In the genomic region with DNA sequence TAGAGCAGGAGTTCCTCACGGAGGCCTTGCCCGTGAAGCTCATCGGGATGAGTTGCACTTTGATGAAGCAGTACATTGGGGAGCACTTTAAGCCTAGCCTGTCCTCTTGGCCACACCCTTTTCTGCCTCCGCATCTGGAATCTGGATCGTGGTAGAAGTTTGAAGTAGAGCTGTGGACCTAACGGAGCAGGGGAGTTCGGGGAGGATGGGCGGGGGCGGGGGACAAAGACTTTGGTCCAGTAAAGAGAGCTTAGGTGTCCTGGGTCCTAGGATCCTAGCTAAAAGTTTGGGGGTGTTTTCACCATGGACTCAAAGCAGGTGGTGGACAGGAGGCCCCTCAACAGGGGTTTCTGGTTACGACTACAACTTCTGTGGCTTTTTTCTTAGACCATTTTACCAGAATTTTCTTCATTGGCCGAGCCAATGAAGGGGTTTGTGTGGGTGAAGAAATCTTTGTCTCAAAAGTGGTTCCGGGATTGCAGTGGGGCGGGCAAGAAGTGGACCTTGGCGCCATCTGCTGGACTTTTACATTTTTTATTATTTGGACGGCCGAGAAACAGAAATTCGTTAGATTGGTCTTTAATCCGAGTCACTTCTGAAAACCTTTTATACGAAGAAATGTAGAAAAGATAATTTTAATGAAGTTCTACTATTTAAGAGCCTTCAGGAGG, we compare ENCODE assay signal across 8 mouse cellular contexts.
A peak's percentile ranks its signal among the peaks of the same experiment; 100 is the strongest.
DNase-seq lines count a peak whose midpoint lies in the region; ATAC-seq and TF ChIP-seq lines count a peak whose summit lies in the region.
"Not testable (repeated sequence)": the region's sequence is repeated elsewhere in the genome, so short reads cannot be mapped to it uniquely, and the experiment has no call there.

No protein-coding gene starts in this region.

- peak; percentile 38; the same call in 1 of the 2 replicates for ATAC-seq in frontal cortex, adult (ENCODE audit: low TSS enrichment)
- ATAC-seq in hindbrain, embryonic 13.5 days (ENCODE audit: low FRiP score), result peak; percentile 71
- ATAC-seq in neural tube, embryonic 11.5 days (ENCODE audit: insufficient read depth, low FRiP score, low TSS enrichment), result peak; percentile 70; the same call in 1 of the 2 replicates
- peak; percentile 60 for ATAC-seq in stomach, postnatal 0 days (ENCODE audit: low FRiP score, low TSS enrichment)

- WGBS in hindbrain, embryonic 13.5 days, result 15% methylated on average over 19 of the region's 19 CpGs
- WGBS in neural tube, embryonic 11.5 days, result 13% methylated on average over 18 of the region's 19 CpGs
- 9% methylated on average over 19 of the region's 19 CpGs for WGBS in stomach, postnatal 0 days

- not testable (repeated sequence) for H3K9ac ChIP-seq in hindbrain, embryonic 13.5 days; neural tube, embryonic 11.5 days (ENCODE audit: low read length)
- 0 out of 2 replicates have a peak overlapping the region, but pooled peaks have one; percentile 45 for H3K9ac ChIP-seq in stomach, postnatal 0 days (ENCODE audit: low read length)

- TF ChIP-seq EP300 in stomach, postnatal 0 days (optimal IDR thresholded peaks at IDR 0.05), result not testable (repeated sequence)

- not testable (repeated sequence) for H3K4me1 ChIP-seq in hindbrain, embryonic 13.5 days (replicated peaks); neural tube, embryonic 11.5 days (ENCODE audit: control insufficient read depth, insufficient read depth, low read length); stomach, postnatal 0 days (replicated peaks; ENCODE audit: control insufficient read depth, insufficient read depth)

- H3K27me3 ChIP-seq in hindbrain, embryonic 13.5 days; neural tube, embryonic 11.5 days (ENCODE audit: control insufficient read depth, insufficient read depth, low read length); stomach, postnatal 0 days (ENCODE audit: control insufficient read depth, insufficient read depth, low read length): not testable (repeated sequence)

- peak overlapping the region; percentile 41 for H3K4me2 ChIP-seq in hindbrain, embryonic 13.5 days
- peak overlapping the region; percentile 19; the same call in 1 of the 2 replicates for H3K4me2 ChIP-seq in neural tube, embryonic 11.5 days (ENCODE audit: low read depth)
- H3K4me2 ChIP-seq in stomach, postnatal 0 days (replicated peaks; ENCODE audit: low read depth), result peak overlapping the region; percentile 51

- peak; percentile 70 for TF ChIP-seq CTCF in stomach, postnatal 0 days (IDR thresholded peaks at IDR 0.05; ENCODE audit: low read depth)

- H3K27ac ChIP-seq in hindbrain, embryonic 13.5 days; neural tube, embryonic 11.5 days (ENCODE audit: low read depth, low read length); stomach, postnatal 0 days (replicated peaks): not testable (repeated sequence)

- not testable (repeated sequence) for H3K36me3 ChIP-seq in hindbrain, embryonic 13.5 days; neural tube, embryonic 11.5 days (ENCODE audit: control insufficient read depth, insufficient read depth, low read length); stomach, postnatal 0 days (ENCODE audit: control insufficient read depth, insufficient read depth, low read length)

- not testable (repeated sequence) for H3K9me3 ChIP-seq in hindbrain, embryonic 13.5 days; neural tube, embryonic 11.5 days (ENCODE audit: control insufficient read depth, low read length); stomach, postnatal 0 days (ENCODE audit: control insufficient read depth, low read length)

- peak; percentile 80 for DNase-seq in NIH3T3 (ENCODE audit: low read depth)
- peak; percentile 46 for DNase-seq in cerebellum, adult 8-10 months
- peak; percentile 8 for DNase-seq in layer of hippocampus, adult 9-11 months
- peak; percentile 44 to 58 for DNase-seq in lung, adult 18-20 months
- DNase-seq in neural tube, embryonic 11.5 days (ENCODE audit: low spot score), result peak; percentile 44
- peak; percentile 56 for DNase-seq in stomach, postnatal 0 days (ENCODE audit: low spot score)

- H3K4me3 ChIP-seq in hindbrain, embryonic 13.5 days; neural tube, embryonic 11.5 days (ENCODE audit: low read depth, low read length): not testable (repeated sequence)
- peak overlapping the region; percentile 22; the same call in 1 of the 2 replicates for H3K4me3 ChIP-seq in stomach, postnatal 0 days (ENCODE audit: low read depth, low read length)

Comparison
In these comparisons a context has a peak if more than half of its experiments do, and no peak if none do; other contexts are left out.
1. DNase-seq: peak in every context shown above with its lines; median percentile 80 in NIH3T3; 56 in stomach, postnatal 0 days; 51 in lung, adult 18-20 months; 46 in cerebellum, adult 8-10 months; 44 in neural tube, embryonic 11.5 days; 8 in layer of hippocampus, adult 9-11 months.